Mouse (Mus musculus) midbrain, embryonic 16.5 days (tissue): Measurements from ENCODE around the gene Irf2. TPM values are rescaled to one million over a fixed set of nuclear protein-coding genes. Genes with fewer than 3 reads are reported as not detected.

Experiments used
- ATAC-seq: fragments of 200-750 bp; cut with Nextera tagmentation; 2 replicates; pipeline ENCODE4 v1.8.0; 2017; ENCODE audit warnings: moderate TSS enrichment
- H3K27ac ChIP-seq: fragments of 300-500 bp; sonication (generic); 2 replicates; pipeline ENCODE4 v1.5.1; 2014; ENCODE audit warnings: mild to moderate bottlenecking, low read length, mixed read lengths
- H3K27me3 ChIP-seq: fragments of 300-500 bp; sonication (generic); 2 replicates; pipeline ENCODE4 v1.6.1; 2014; ENCODE audit warnings: low read depth, low read length, mixed read lengths; ENCODE audit not compliant: control insufficient read depth, insufficient read depth
- H3K36me3 ChIP-seq: fragments of 300-500 bp; sonication (generic); 2 replicates; pipeline ENCODE4 v1.6.1; 2014; ENCODE audit warnings: mild to moderate bottlenecking, low read length, moderate library complexity, mixed read lengths; ENCODE audit not compliant: control insufficient read depth, insufficient read depth
- H3K4me1 ChIP-seq: fragments of 300-500 bp; sonication (generic); 2 replicates; pipeline ENCODE4 v1.6.1; 2014; ENCODE audit warnings: mild to moderate bottlenecking, low read length, mixed read lengths; ENCODE audit not compliant: control insufficient read depth, insufficient read depth
- H3K4me2 ChIP-seq: fragments of 300-500 bp; sonication (generic); 2 replicates; pipeline ENCODE4 v1.6.1; 2014; ENCODE audit warnings: mild to moderate bottlenecking, low read length, mixed read lengths
- H3K4me3 ChIP-seq: fragments of 300-500 bp; sonication (generic); 2 replicates; pipeline ENCODE4 v1.5.1; 2014; ENCODE audit warnings: low read depth, mild to moderate bottlenecking, low read length, moderate library complexity, mixed read lengths
- H3K9ac ChIP-seq: fragments of 300-500 bp; sonication (generic); 2 replicates; pipeline ENCODE4 v1.6.1; 2014; ENCODE audit warnings: low read depth, low read length, mixed read lengths
- H3K9me3 ChIP-seq: fragments of 300-500 bp; sonication (generic); replicated peaks from 2 replicates; pipeline ENCODE4 v1.6.1; 2014; ENCODE audit warnings: mild to moderate bottlenecking, low read length, mixed read lengths; ENCODE audit not compliant: control insufficient read depth, poor library complexity, severe bottlenecking
- WGBS: fragments of 180-500 bp; shearing (Covaris S2); extraction: QIAGEN DNeasy Blood & Tissue Kit; methylation state at CpG from one replicate; pipeline ENCODE4 v1.1.7; 2014; 5-methylcytosine and 5-hydroxymethylcytosine counted together
- polyA plus RNA-seq: library from polyadenylated mRNA; unstranded; fragments of >200 nt; fragmentation: Nextera tagmentation; extraction: Ambion mirVana; gene quantifications from 2 replicates; pipeline ENCODE4 v1.2.1, GENCODE M21; 2015

Gene Irf2
- polyA plus RNA-seq, 1 experiment from 2014 or later: 10.3 TPM

GRCm38 (mm10) chr8:46881348-46881747 is 141.8 kb downstream of the Irf2 start:
- Histone ChIP-seq H3K4me3 (no peak overlapping the region), H3K4me2 (no peak overlapping the region), H3K9me3 (no peaks in the 10 kb centered on the region), H3K27me3 (no peaks in the 10 kb centered on the region), H3K9ac (no peak overlapping the region), H3K4me1 (no peaks in the 10 kb centered on the region), H3K36me3 (no peaks in the 10 kb centered on the region), H3K27ac (no peak overlapping the region)
- ATAC-seq: no peak
- 77% methylated on average over 6 of the region's 6 CpGs for WGBS

- H3K9me3 ChIP-seq: no peaks in the 10 kb centered on the region
- 83% methylated on average over 8 of the region's 8 CpGs for WGBS
- no peaks in the 10 kb centered on the region for H3K36me3 ChIP-seq
- no peak overlapping the region for H3K4me3 ChIP-seq
- H3K9ac ChIP-seq: no peak overlapping the region
- H3K4me2 ChIP-seq: no peak overlapping the region
- H3K4me1 ChIP-seq: no peaks in the 10 kb centered on the region
- H3K27ac ChIP-seq: no peak overlapping the region
- no peaks in the 10 kb centered on the region for H3K27me3 ChIP-seq
- ATAC-seq: no peak
Measured at GRCm38 (mm10) chr8:46881755-46882419, 142.4 kb downstream of the Irf2 start.

- WGBS: 55% methylated on average over 5 of the region's 5 CpGs
- Histone ChIP-seq H3K9ac (no peak overlapping the region), H3K9me3 (no peaks in the 10 kb centered on the region), H3K27ac (no peak overlapping the region), H3K4me3 (no peak overlapping the region), H3K27me3 (no peaks in the 10 kb centered on the region), H3K4me2 (no peak overlapping the region), H3K4me1 (no peaks in the 10 kb centered on the region), H3K36me3 (no peaks in the 10 kb centered on the region)
- no peak for ATAC-seq
Measured at GRCm38 (mm10) chr8:46882743-46883142, 143.2 kb downstream of the Irf2 start.

- Histone ChIP-seq H3K4me3 (no peak overlapping the region), H3K36me3 (no peaks in the 10 kb centered on the region), H3K4me2 (no peak overlapping the region), H3K9ac (no peak overlapping the region), H3K27ac (no peak overlapping the region), H3K27me3 (no peaks in the 10 kb centered on the region), H3K4me1 (no peaks in the 10 kb centered on the region), H3K9me3 (no peaks in the 10 kb centered on the region)
- WGBS: 90% methylated on average over 9 of the region's 9 CpGs
- no peak for ATAC-seq
Measured at GRCm38 (mm10) chr8:46883232-46884000, 143.9 kb downstream of the Irf2 start.

GRCm38 (mm10) chr8:46885786-46886185 is 146.3 kb downstream of the Irf2 start:
- Histone ChIP-seq H3K27ac (no peak overlapping the region), H3K9me3 (no peaks in the 10 kb centered on the region), H3K4me2 (no peak overlapping the region), H3K9ac (no peak overlapping the region), H3K27me3 (no peaks in the 10 kb centered on the region), H3K36me3 (no peaks in the 10 kb centered on the region), H3K4me3 (no peak overlapping the region), H3K4me1 (no peaks in the 10 kb centered on the region)
- no peak for ATAC-seq
- WGBS: 96% methylated on average over 2 of the region's 2 CpGs

GRCm38 (mm10) chr8:46886216-46886615 is 146.7 kb downstream of the Irf2 start:
- H3K4me3 ChIP-seq: no peak overlapping the region
- no peaks in the 10 kb centered on the region for H3K36me3 ChIP-seq
- no peak overlapping the region for H3K9ac ChIP-seq
- no peaks in the 10 kb centered on the region for H3K4me1 ChIP-seq
- H3K27ac ChIP-seq: no peak overlapping the region
- H3K9me3 ChIP-seq: no peaks in the 10 kb centered on the region
- no peaks in the 10 kb centered on the region for H3K27me3 ChIP-seq
- 94% methylated on average over 1 of the region's 1 CpGs for WGBS
- ATAC-seq: no peak
- no peak overlapping the region for H3K4me2 ChIP-seq

GRCm38 (mm10) chr8:46887396-46887795 is 147.9 kb downstream of the Irf2 start:
- H3K4me3 ChIP-seq: no peak overlapping the region
- H3K9me3 ChIP-seq: no peaks in the 10 kb centered on the region
- H3K9ac ChIP-seq: no peak overlapping the region
- H3K27me3 ChIP-seq: no peaks in the 10 kb centered on the region
- H3K4me2 ChIP-seq: no peak overlapping the region
- no peaks in the 10 kb centered on the region for H3K4me1 ChIP-seq
- ATAC-seq: no peak
- no peaks in the 10 kb centered on the region for H3K36me3 ChIP-seq
- WGBS: 63% methylated on average over 5 of the region's 6 CpGs
- no peak overlapping the region for H3K27ac ChIP-seq

GRCm38 (mm10) chr8:46888575-46888974 is 149.0 kb downstream of the Irf2 start:
- Histone ChIP-seq H3K36me3 (no peaks in the 10 kb centered on the region), H3K27me3 (no peaks in the 10 kb centered on the region), H3K4me2 (no peak overlapping the region), H3K9ac (no peak overlapping the region), H3K9me3 (no peaks in the 10 kb centered on the region), H3K27ac (no peak overlapping the region), H3K4me1 (no peaks in the 10 kb centered on the region), H3K4me3 (no peak overlapping the region)
- 58% methylated on average over 4 of the region's 4 CpGs for WGBS
- ATAC-seq: 0 out of 2 replicates have a peak, but pooled peaks have one; percentile 51

GRCm38 (mm10) chr8:46890241-46890640 is 150.7 kb downstream of the Irf2 start:
- no peak overlapping the region for H3K4me3 ChIP-seq
- no peak overlapping the region for H3K9ac ChIP-seq
- no peaks in the 10 kb centered on the region for H3K36me3 ChIP-seq
- H3K27ac ChIP-seq: no peak overlapping the region
- ATAC-seq: no peak
- 83% methylated on average over 4 of the region's 4 CpGs for WGBS
- no peaks in the 10 kb centered on the region for H3K27me3 ChIP-seq
- H3K9me3 ChIP-seq: no peaks in the 10 kb centered on the region
- H3K4me1 ChIP-seq: no peaks in the 10 kb centered on the region
- no peak overlapping the region for H3K4me2 ChIP-seq
